Mouse (Mus musculus): ENCODE measurements around the gene Zfp579. TPM values are rescaled to one million over a fixed set of nuclear protein-coding genes. Genes with fewer than 3 reads are reported as not detected.

Zfp579 gene
- polyA plus RNA-seq (2015; fragmentation: Nextera tagmentation; extraction: Ambion mirVana): 58.9 and 60.9 TPM in 2 replicates

DNA sequence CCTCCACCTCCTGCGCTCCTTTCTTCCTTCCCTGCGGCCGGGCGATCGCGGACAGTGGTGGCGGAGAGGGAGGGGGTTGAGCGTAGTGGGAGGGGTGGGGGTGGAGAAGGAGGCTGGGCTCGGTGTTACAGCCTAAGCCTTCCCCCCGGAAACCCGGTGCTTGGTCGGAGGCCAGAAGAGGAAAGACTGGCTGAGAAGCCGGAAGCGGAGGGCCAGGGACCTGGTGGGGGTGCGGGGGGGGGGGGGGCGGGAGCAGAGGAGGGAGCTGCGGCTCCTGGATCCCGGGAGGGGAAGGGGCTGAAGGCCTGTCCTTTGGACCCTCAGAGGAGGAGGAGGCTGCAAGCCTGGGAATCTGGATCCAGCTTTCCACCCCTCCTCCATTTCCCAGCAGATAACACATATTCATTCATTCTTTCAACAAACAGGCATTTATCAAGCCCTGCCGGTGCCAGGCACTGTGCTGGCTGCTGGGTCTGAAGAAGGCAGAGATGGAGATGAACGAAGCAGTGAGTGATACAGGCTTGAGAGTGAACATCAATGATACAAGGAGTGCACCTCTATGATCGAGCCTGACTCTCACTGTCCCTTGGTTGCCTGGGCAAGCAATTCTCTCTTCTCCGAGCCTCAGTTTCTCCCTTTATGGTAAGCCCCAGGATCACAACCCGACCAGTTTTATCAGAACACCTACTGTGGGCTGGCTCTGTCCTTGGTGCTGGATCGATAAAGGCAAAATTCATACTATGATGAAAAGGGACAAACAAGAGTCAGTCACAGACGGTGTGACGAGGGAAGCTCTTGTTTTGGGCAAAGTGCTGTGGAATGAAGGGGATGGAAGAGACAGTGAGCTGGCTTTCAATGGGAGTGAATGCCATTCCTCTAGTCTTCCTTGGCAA, at the start of gene Zfp579:
Zfp579 (minus strand) TSS at position 156 of the 893 bp plus-strand sequence.
- no peaks in the 10 kb centered on the region for H3K27me3 ChIP-seq
- ATAC-seq (replicated peaks): peak; percentile 87
- WGBS: 5% methylated on average over 22 of the region's 26 CpGs
- peaks cover 32% of the 10 kb centered on the region for H3K36me3 ChIP-seq
- H3K9ac ChIP-seq (replicated peaks): peak within 1 kb of the TSS; percentile 88
- peaks cover 34% of the 10 kb centered on the region for H3K4me1 ChIP-seq
- H3K4me3 ChIP-seq: peak within 1 kb of the TSS; percentile 72
- H3K27ac ChIP-seq (replicated peaks): peak within 1 kb of the TSS; percentile 72
- no peaks in the 10 kb centered on the region for H3K9me3 ChIP-seq
- H3K4me2 ChIP-seq (replicated peaks): peak within 1 kb of the TSS; percentile 85

DNA sequence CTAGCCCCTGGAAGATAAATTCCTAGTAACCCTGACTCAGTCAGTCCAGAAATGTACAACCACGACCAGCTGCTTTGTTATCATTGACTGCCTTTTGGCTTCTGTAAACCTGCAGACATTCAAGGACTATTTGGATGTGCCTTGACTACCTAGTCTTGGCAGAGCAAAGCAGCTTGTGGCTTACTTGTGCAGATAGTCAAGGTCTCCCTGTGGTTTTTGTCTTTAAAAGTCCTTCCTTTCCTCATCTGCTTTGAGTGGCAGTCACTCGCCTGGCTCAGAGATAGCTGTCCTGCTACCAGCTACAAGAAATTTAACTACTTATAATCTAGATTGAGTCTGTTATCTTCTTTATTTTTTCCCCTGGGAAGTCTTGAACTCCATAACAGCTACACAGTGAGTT, 49.0 kb upstream of the Zfp579 start:
- WGBS: 83% methylated on average over 2 of the region's 2 CpGs
- Histone ChIP-seq H3K4me2 (replicated peaks) (no peak overlapping the region), H3K27me3 (no peaks in the 10 kb centered on the region), H3K27ac (replicated peaks) (no peak overlapping the region), H3K36me3 (no peaks in the 10 kb centered on the region), H3K9ac (replicated peaks) (no peak overlapping the region), H3K4me3 (no peak overlapping the region), H3K4me1 (no peaks in the 10 kb centered on the region), H3K9me3 (no peaks in the 10 kb centered on the region)
- ATAC-seq (replicated peaks): no peak

DNA sequence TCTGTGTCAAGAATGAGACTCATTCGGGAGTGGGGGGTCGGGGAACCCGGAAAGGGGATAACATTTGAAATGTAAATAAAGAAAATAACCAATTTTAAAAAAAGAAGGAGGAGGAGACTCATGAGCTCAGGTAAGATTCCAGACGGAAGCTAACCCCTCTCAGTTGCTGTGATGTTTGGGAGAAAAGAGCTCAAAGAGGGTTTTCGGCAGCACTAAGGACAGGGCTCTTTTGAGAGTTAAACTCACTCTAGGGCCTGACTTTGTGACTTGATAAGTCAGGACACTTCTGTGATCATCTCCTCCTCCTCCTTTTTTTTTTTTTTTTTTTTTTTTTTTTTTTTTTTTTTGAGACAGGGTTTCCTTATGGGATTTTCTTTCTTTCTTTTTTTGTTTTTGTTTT, 43.0 kb upstream of the Zfp579 start:
- peak overlapping the region; percentile 87 for H3K9ac ChIP-seq (replicated peaks)

DNA sequence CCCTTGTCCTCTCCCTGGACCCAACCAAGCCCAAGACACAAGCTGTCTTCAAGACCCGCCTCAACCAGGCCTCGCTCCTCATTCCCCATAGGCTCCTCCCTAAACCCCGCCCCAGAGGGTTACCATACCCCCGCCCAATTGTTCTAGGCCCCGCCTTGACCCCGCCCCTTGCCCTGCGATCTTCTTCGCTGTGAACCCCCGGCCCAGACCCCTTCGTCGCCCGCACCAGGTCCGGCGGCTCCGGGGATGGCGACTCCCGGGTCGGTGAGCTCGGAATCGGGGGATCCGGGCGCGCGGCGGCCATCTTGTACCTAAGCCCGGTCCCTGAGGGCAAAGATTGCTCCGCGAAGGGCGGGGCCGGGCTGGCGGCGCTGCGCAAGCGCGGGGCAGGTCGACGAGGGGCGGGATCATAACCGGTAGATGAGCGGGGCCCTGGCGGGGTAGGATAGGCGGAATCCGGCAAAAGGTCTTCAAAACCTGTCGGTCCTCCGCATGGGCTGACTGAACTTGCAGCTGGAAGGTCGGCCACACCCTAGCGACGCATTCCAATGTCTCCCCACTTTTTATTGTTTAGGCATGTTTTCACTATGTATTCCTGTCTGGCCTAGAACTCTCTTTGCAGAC, 42.3 kb upstream of the Zfp579 start, which contains the start of gene Zfp784:
Zfp784 (minus strand) TSS at position 338 of the 624 bp plus-strand sequence.
- Histone ChIP-seq H3K27ac (replicated peaks) (peak within 1 kb of the TSS; percentile 98), H3K9ac (replicated peaks) (peak within 1 kb of the TSS; percentile 87), H3K36me3 (peaks cover 31% of the 10 kb centered on the region), H3K4me3 (peak within 1 kb of the TSS; percentile 96), H3K9me3 (no peaks in the 10 kb centered on the region), H3K4me1 (peaks cover 22% of the 10 kb centered on the region), H3K27me3 (no peaks in the 10 kb centered on the region), H3K4me2 (replicated peaks) (peak within 1 kb of the TSS; percentile 58)
- ATAC-seq (replicated peaks): peak; percentile 97
- under 1% methylated on average over 48 of the region's 48 CpGs for WGBS

More for the DNA sequence above, 43.0 kb upstream of the Zfp579 start:
- Histone ChIP-seq H3K36me3 (peaks cover 24% of the 10 kb centered on the region), H3K4me3 (peak overlapping the region; percentile 96), H3K4me1 (peaks cover 22% of the 10 kb centered on the region), H3K4me2 (replicated peaks) (peak overlapping the region; percentile 58), H3K27ac (replicated peaks) (0 out of 2 replicates have a peak overlapping the region, but pooled peaks have one; percentile 98), H3K27me3 (no peaks in the 10 kb centered on the region), H3K9me3 (no peaks in the 10 kb centered on the region)
- 32% methylated on average over 5 of the region's 5 CpGs for WGBS
- no peak for ATAC-seq (replicated peaks)

DNA sequence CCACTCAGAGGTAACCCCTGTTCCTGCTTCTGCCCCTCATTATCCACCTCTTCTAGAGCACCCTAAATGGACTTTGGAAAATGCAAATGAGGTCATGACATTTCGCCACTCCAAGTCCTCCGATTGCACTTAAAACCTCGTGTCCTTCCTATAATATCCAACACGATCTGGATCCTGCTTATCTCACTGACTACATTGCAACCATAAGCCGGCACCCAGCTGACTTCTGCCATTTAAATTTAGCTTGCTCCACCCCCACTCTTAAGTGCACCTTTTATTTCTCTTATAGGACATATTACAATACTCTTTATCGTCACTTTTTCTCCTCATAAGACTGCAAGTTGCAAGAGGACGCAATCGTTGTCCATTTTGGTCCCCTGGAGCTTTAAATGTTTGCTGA, 41.5 kb upstream of the Zfp579 start:
- no peaks in the 10 kb centered on the region for H3K27me3 ChIP-seq
- peak overlapping the region; percentile 87; the same call in 1 of the 2 replicates for H3K9ac ChIP-seq (replicated peaks)
- H3K4me2 ChIP-seq (replicated peaks): peak overlapping the region; percentile 58
- H3K36me3 ChIP-seq: peaks cover 38% of the 10 kb centered on the region
- H3K4me1 ChIP-seq: peaks cover 22% of the 10 kb centered on the region
- 88% methylated on average over 8 of the region's 8 CpGs for WGBS
- no peak for ATAC-seq (replicated peaks)
- H3K4me3 ChIP-seq: peak overlapping the region; percentile 96
- peak overlapping the region; percentile 98 for H3K27ac ChIP-seq (replicated peaks)
- H3K9me3 ChIP-seq: no peaks in the 10 kb centered on the region

DNA sequence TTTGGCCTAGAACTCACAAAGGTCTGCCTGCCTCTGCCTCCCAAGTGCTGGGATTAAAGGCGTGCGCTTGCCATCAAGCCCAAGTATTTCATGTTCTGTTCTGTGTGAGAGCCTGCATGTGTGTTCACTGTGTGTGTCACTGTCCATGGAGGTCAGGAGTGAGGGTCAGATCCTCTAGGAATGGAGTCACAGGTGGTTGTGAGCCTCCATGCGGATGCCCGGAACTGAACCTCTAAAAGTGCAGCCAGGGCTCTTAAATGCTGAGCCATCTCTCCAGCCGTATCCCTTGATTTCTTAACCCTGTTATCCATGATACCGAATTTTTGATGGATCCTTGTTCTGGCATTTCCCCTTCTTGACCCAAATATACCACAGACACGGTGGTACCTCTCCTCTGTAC, 41.1 kb upstream of the Zfp579 start:
- no peak for ATAC-seq (replicated peaks)
- Histone ChIP-seq H3K27me3 (no peaks in the 10 kb centered on the region), H3K9ac (replicated peaks) (no peak overlapping the region), H3K9me3 (no peaks in the 10 kb centered on the region), H3K36me3 (peaks cover 43% of the 10 kb centered on the region), H3K4me2 (replicated peaks) (no peak overlapping the region), H3K27ac (replicated peaks) (no peak overlapping the region), H3K4me1 (peaks cover 22% of the 10 kb centered on the region), H3K4me3 (no peak overlapping the region)
- WGBS: 93% methylated on average over 7 of the region's 7 CpGs

DNA sequence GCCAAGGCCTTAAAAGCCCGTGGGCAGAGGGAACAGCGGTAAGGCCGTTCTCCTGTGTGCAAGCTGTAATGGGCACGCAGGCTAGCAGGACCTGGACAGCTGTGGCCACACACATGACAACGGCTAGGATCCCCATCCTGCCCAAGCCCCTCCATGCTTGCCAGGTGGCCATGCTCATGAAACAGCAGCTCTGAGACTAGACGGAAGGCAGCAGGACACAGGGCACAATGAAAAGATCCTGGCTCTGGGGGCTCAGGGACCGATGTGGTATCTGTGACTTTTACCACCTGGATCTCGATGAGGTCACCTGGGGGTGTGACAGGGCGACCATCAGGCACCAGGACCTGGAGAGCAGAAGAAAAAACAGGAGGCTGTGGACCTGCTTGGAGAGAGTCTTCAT, 40.2 kb upstream of the Zfp579 start:
- ATAC-seq (replicated peaks): no peak
- Histone ChIP-seq H3K27ac (replicated peaks) (no peak overlapping the region), H3K4me2 (replicated peaks) (no peak overlapping the region), H3K9me3 (no peaks in the 10 kb centered on the region), H3K36me3 (peaks cover 51% of the 10 kb centered on the region), H3K4me3 (no peak overlapping the region), H3K9ac (replicated peaks) (no peak overlapping the region), H3K4me1 (peaks cover 22% of the 10 kb centered on the region), H3K27me3 (no peaks in the 10 kb centered on the region)
- WGBS: 95% methylated on average over 9 of the region's 9 CpGs

DNA sequence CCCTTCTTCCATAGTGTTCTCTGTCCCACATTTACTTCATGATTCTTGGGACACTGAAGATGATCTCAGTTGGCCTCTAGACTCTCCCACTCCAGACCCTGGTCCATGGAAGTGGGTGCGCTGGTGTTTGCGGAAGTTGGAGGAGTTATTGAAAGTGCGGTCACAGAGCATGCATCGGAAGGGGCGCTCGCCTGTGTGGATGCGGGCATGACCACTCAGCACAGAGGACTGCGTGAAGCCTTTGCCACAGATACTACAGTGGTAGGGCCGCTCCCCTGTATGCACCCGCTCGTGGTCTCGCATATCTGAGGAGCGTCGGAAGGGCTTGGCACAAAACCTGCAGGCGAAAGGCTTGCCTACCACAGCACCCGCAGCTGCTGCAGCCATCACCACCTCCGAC, 39.7 kb upstream of the Zfp579 start:
- no peak overlapping the region for H3K4me3 ChIP-seq
- H3K9ac ChIP-seq (replicated peaks): no peak overlapping the region
- H3K36me3 ChIP-seq: peaks cover 57% of the 10 kb centered on the region
- no peak overlapping the region for H3K4me2 ChIP-seq (replicated peaks)
- peaks cover 22% of the 10 kb centered on the region for H3K4me1 ChIP-seq
- ATAC-seq (replicated peaks): no peak
- no peaks in the 10 kb centered on the region for H3K27me3 ChIP-seq
- WGBS: 98% methylated on average over 17 of the region's 17 CpGs
- no peak overlapping the region for H3K27ac ChIP-seq (replicated peaks)
- H3K9me3 ChIP-seq: no peaks in the 10 kb centered on the region

DNA sequence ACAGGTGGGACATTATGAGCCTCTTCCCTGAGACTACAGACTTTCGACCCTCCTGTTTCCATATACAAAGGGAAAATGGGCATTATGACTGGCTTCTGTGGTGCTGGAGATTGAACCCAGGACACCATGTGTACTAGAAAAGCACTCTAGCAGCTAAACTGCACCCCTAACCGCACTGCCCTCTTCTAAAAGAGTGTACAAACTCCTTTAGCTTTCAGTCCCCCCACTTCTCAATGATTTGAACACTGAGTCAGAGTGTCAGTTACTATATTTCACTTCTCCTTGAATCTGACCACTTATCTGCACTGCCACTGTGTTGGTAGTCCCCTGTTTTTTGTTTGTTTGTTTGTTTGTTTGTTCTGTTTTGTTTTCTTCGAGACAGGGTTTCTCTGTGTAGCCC, 37.9 kb upstream of the Zfp579 start, which contains the start of gene 4632433K11Rik:
4632433K11Rik (plus strand) TSS at position 301 of the 400 bp plus-strand sequence.
- Histone ChIP-seq H3K4me3 (no peak within 1 kb of the TSS), H3K9ac (replicated peaks) (no peak within 1 kb of the TSS), H3K36me3 (peaks cover 75% of the 10 kb centered on the region), H3K9me3 (no peaks in the 10 kb centered on the region), H3K27me3 (no peaks in the 10 kb centered on the region), H3K27ac (replicated peaks) (no peak within 1 kb of the TSS), H3K4me2 (replicated peaks) (no peak within 1 kb of the TSS), H3K4me1 (peaks cover 11% of the 10 kb centered on the region)
- 92% methylated on average over 3 of the region's 3 CpGs for WGBS
- ATAC-seq (replicated peaks): no peak

DNA sequence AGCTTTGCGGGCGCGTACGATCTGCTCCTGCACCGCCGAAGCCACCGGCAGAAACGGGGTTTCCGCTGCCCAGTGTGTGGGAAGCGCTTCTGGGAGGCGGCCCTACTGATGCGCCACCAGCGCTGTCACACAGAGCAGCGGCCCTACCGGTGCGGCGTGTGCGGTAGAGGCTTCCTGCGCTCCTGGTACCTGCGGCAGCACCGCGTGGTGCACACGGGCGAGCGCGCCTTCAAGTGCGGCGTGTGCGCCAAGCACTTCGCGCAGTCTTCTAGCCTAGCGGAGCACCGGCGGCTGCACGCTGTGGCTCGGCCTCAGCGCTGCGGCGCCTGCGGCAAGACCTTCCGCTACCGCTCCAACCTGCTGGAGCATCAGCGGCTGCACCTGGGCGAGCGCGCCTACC, 35.5 kb upstream of the Zfp579 start:
- Histone ChIP-seq H3K9me3 (no peaks in the 10 kb centered on the region), H3K4me1 (no peaks in the 10 kb centered on the region), H3K9ac (replicated peaks) (no peak overlapping the region), H3K27ac (replicated peaks) (no peak overlapping the region), H3K4me2 (replicated peaks) (no peak overlapping the region), H3K36me3 (peaks cover 79% of the 10 kb centered on the region), H3K27me3 (no peaks in the 10 kb centered on the region), H3K4me3 (no peak overlapping the region)
- no peak for ATAC-seq (replicated peaks)
- 83% methylated on average over 46 of the region's 46 CpGs for WGBS

DNA sequence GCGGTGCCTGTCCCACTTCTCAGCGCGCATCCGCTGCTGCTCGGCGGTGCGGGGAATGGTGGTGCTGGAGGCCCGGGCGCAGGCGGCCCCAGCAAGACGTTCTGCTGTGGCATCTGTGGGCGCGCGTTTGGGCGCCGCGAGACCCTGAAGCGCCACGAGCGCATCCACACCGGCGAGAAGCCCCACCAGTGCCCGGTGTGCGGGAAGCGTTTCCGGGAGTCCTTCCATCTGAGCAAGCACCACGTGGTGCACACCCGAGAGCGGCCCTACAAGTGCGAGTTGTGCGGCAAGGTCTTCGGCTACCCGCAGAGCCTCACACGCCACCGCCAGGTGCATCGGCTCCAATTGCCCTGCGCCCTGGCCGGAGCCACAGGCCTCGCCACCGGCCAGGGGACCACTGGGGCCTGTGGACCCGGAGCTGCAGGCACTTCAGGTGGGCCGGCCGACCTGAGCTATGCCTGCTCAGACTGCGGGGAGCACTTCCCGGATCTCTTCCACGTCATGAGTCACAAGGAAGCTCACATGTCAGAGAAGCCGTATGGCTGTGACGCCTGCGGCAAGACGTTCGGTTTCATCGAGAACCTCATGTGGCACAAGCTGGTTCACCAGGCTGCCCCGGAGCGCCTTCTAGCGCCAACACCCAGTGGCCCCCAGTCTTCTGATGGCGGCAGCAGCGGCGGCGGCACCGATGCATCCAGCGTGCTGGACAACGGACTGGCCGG, 34.8 kb upstream of the Zfp579 start:
- Histone ChIP-seq H3K4me2 (replicated peaks) (no peak overlapping the region), H3K9me3 (no peaks in the 10 kb centered on the region), H3K27me3 (no peaks in the 10 kb centered on the region), H3K36me3 (peaks cover 71% of the 10 kb centered on the region), H3K9ac (replicated peaks) (no peak overlapping the region), H3K4me1 (no peaks in the 10 kb centered on the region), H3K27ac (replicated peaks) (no peak overlapping the region), H3K4me3 (no peak overlapping the region)
- no peak for ATAC-seq (replicated peaks)
- WGBS: 88% methylated on average over 63 of the region's 63 CpGs

DNA sequence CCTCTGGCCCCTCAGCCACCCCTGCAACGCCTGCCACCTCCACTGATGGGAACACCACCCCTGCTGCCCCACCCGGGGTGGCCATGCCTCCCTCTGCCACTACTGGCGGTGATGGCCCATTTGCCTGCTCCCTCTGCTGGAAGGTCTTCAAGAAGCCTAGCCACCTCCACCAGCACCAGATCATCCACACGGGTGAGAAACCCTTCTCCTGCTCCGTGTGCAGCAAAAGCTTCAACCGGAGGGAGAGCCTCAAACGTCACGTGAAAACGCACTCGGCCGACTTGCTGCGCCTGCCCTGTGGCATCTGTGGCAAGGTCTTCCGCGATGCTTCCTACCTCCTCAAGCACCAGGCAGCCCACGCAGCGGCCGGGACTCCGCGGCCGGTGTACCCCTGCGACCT, 34.0 kb upstream of the Zfp579 start:
- no peak overlapping the region for H3K4me2 ChIP-seq (replicated peaks)
- no peaks in the 10 kb centered on the region for H3K4me1 ChIP-seq
- no peak for ATAC-seq (replicated peaks)

More for the DNA sequence above, 34.0 kb upstream of the Zfp579 start:
- H3K36me3 ChIP-seq: peaks cover 66% of the 10 kb centered on the region
- no peak overlapping the region for H3K27ac ChIP-seq (replicated peaks)
- H3K4me3 ChIP-seq: no peak overlapping the region
- no peaks in the 10 kb centered on the region for H3K27me3 ChIP-seq
- H3K9ac ChIP-seq (replicated peaks): no peak overlapping the region
- no peaks in the 10 kb centered on the region for H3K9me3 ChIP-seq
- WGBS: 95% methylated on average over 21 of the region's 21 CpGs
